Mouse (Mus musculus): ENCODE data around the gene Rnf39. TPM values are rescaled to one million over a fixed set of nuclear protein-coding genes. Genes with fewer than 3 reads are reported as not detected.
A peak's percentile ranks its signal among the peaks of the same experiment; 100 is the strongest.
"Not testable (repeated sequence)": the region's sequence is repeated elsewhere in the genome, so short reads cannot be mapped to it uniquely, and the experiment has no call there.

Rnf39 gene
- total RNA-seq, 2 experiments from 2014 or later, result 9.9 to 12.4 TPM

GRCm38 (mm10) chr17:36981221-36981813, 38.6 kb downstream of the Rnf39 start, which contains the start of gene 2410137M14Rik:
Gene 2410137M14Rik (minus strand): TSS chr17:36981237.
- peak; percentile 31 to 54 for DNase-seq (ENCODE audit: low spot score in 2 of 2)

- DNase-seq (ENCODE audit: low spot score in 2 of 2), result no peak
These were observed 39.1 kb downstream of the Rnf39 start for GRCm38 (mm10) chr17:36981845-36982244.

GRCm38 (mm10) chr17:36982253-36983155, 39.8 kb downstream of the Rnf39 start:
- no peak for DNase-seq (ENCODE audit: low spot score in 2 of 2)

- no peak for DNase-seq (ENCODE audit: low spot score in 2 of 2)
These were observed 45.8 kb downstream of the Rnf39 start for GRCm38 (mm10) chr17:36988475-36988874.

GRCm38 (mm10) chr17:36989437-36989836, 46.7 kb downstream of the Rnf39 start, which contains the start of gene H2-M5:
Gene H2-M5 (minus strand): TSS chr17:36989537.
- DNase-seq (ENCODE audit: low spot score in 2 of 2), result no peak

- DNase-seq (ENCODE audit: low spot score in 2 of 2), result not testable (repeated sequence)
These were observed 47.9 kb downstream of the Rnf39 start for GRCm38 (mm10) chr17:36990630-36991029.

- peak in 1 of 2 experiments; percentile 10 for DNase-seq (ENCODE audit: low spot score in 2 of 2)
These were observed 49.8 kb downstream of the Rnf39 start for GRCm38 (mm10) chr17:36992336-36993104.

- DNase-seq (ENCODE audit: low spot score in 2 of 2), result no peak
These were observed 51.1 kb downstream of the Rnf39 start for GRCm38 (mm10) chr17:36993770-36994325.

- DNase-seq (ENCODE audit: low spot score in 2 of 2), result no peak
These were observed 51.8 kb downstream of the Rnf39 start for GRCm38 (mm10) chr17:36994528-36994927.

GRCm38 (mm10) chr17:36995448-36995847, 52.7 kb downstream of the Rnf39 start:
- no peak for DNase-seq (ENCODE audit: low spot score in 2 of 2)

- DNase-seq (ENCODE audit: low spot score in 2 of 2), result peak; percentile 73 to 88
These were observed 54.5 kb downstream of the Rnf39 start for GRCm38 (mm10) chr17:36997033-36997735.

Other genes with a start within 250 kb of the Rnf39 start
- not detected for gene H2-M10.5, start 170.0 kb upstream of the Rnf39 start, total RNA-seq (2021)
- gene H2-M10.6, start 130.7 kb upstream of the Rnf39 start, total RNA-seq (2021), result not detected
- 10 to 100 TPM; 20.1 to 20.2 TPM for gene Trim26, start 105.8 kb upstream of the Rnf39 start, total RNA-seq (2021)
- gene Trim15, start 75.7 kb upstream of the Rnf39 start, total RNA-seq (2021), result not detected
- not detected for gene Trim10, start 73.3 kb upstream of the Rnf39 start, total RNA-seq (2021)
- under 1 TPM in 1 of 2 experiments, not detected in 1; 0.40 TPM for gene Trim40, start 52.8 kb upstream of the Rnf39 start, total RNA-seq (2021)
- not detected for gene Trim31, start 44.8 kb upstream of the Rnf39 start, total RNA-seq (2021)
- 100 to 1,000 TPM; 136 to 142 TPM for gene Ppp1r11, start 8.8 kb downstream of the Rnf39 start, total RNA-seq (2021)
- gene Znrd1, start 15.6 kb downstream of the Rnf39 start, total RNA-seq (2021), result 10 to 100 TPM; 32.1 to 34.6 TPM
- 1 to 10 TPM; 5.5 to 6.6 TPM for gene Znrd1as, start 15.7 kb downstream of the Rnf39 start, total RNA-seq (2021)
- under 1 TPM; 0.40 to 0.58 TPM for gene 2410137M14Rik, start 38.3 kb downstream of the Rnf39 start, total RNA-seq (2021)
- gene H2-M5, start 46.6 kb downstream of the Rnf39 start, total RNA-seq (2021), result 1 to 10 TPM; 1.1 to 1.4 TPM
- gene Zfp57, start 58.2 kb downstream of the Rnf39 start, total RNA-seq (2021), result 10 to 100 TPM; 12.2 to 12.3 TPM
- gene Mog, start 80.5 kb downstream of the Rnf39 start, total RNA-seq (2021), result 10 to 100 TPM; 21.3 to 24.8 TPM
- gene Gabbr1, start 103.0 kb downstream of the Rnf39 start, total RNA-seq (2021), result 100 to 1,000 TPM; 685 to 702 TPM
- not detected for gene Olfr90, start 145.6 kb downstream of the Rnf39 start, total RNA-seq (2021)
- gene Olfr91, start 155.4 kb downstream of the Rnf39 start, total RNA-seq (2021), result not detected
- not detected for gene Olfr92, start 177.2 kb downstream of the Rnf39 start, total RNA-seq (2021)
- gene Olfr93, start 218.6 kb downstream of the Rnf39 start, total RNA-seq (2021), result not detected